ENCODE assay signal across 9 mouse cellular contexts in the genomic region with DNA sequence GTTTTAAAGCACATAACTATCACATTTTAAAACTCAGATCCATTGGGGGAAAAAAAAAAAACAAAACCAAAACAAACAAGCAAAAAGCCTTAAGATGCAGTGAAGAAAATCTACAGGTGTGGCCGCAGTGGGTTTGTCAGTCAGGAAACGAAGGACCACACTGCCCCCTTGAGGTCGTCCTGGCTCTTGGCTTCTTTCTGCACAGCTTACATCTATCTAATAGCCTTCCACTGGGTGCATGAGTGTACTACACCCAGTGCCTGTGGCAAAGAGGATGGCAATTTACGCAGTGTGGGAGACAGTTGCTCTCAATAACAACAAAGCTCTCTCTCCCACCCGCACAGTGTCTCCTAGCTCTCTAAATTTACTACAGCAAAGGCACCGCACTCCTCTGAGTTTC. TPM values are rescaled to one million over a fixed set of nuclear protein-coding genes. Genes with fewer than 3 reads are reported as not detected.
A peak's percentile ranks its signal among the peaks of the same experiment; 100 is the strongest.
DNase-seq lines count a peak whose midpoint lies in the region; ATAC-seq lines count a peak whose summit lies in the region.
"Had no signal": no experiment of that assay in that cellular context is flagged by ENCODE, and none has a peak within 500 bp of the region (broad histone marks: within the 10 kb centered on the region; RNA-seq: fewer than 3 reads in every experiment).

No protein-coding gene starts in this region.

- H3K27me3 ChIP-seq in forebrain, embryonic 14.5 days (replicated peaks; ENCODE audit: control insufficient read depth, insufficient read depth, low read length): no peaks in the 10 kb centered on the region
- no peaks in the 10 kb centered on the region for H3K27me3 ChIP-seq in forebrain, embryonic 16.5 days (replicated peaks; ENCODE audit: control insufficient read depth, insufficient read depth, low read length)
- H3K27me3 ChIP-seq: liver, embryonic 15.5 days had no signal

- H3K9ac ChIP-seq in forebrain, embryonic 14.5 days (ENCODE audit: low read length): no peak overlapping the region
- no peak overlapping the region for H3K9ac ChIP-seq in forebrain, embryonic 16.5 days (replicated peaks; ENCODE audit: low read depth, low read length)
- H3K9ac ChIP-seq: liver, embryonic 15.5 days had no signal

- ATAC-seq in forebrain, embryonic 14.5 days: 0 out of 2 replicates have a peak, but pooled peaks have one; percentile 27
- ATAC-seq in forebrain, embryonic 16.5 days: no peak
- peak; percentile 87 for ATAC-seq in common myeloid progenitor, adult 5-6 weeks (replicated peaks; ENCODE audit: low read depth, poor library complexity, severe bottlenecking)
- ATAC-seq in megakaryocyte progenitor cell, adult 5-6 weeks (replicated peaks; ENCODE audit: poor library complexity): peak; percentile 96

- WGBS in forebrain, embryonic 14.5 days: 64% methylated on average over 6 of the region's 6 CpGs
- WGBS in forebrain, embryonic 16.5 days: 63% methylated on average over 6 of the region's 6 CpGs

- no peaks in the 10 kb centered on the region for H3K9me3 ChIP-seq in forebrain, embryonic 14.5 days (replicated peaks; ENCODE audit: control insufficient read depth, low read length)
- H3K9me3 ChIP-seq in forebrain, embryonic 16.5 days (ENCODE audit: control insufficient read depth, low read length): no peaks in the 10 kb centered on the region
- H3K9me3 ChIP-seq: liver, embryonic 15.5 days had no signal

- 0 out of 2 replicates have a peak, but pooled peaks cover 3% of the 10 kb centered on the region for H3K36me3 ChIP-seq in forebrain, embryonic 14.5 days (ENCODE audit: control insufficient read depth, insufficient read depth, low read length)
- H3K36me3 ChIP-seq in forebrain, embryonic 16.5 days (ENCODE audit: control insufficient read depth, insufficient read depth): no peaks in the 10 kb centered on the region
- H3K36me3 ChIP-seq: liver, embryonic 15.5 days had no signal

- DNase-seq in forebrain, embryonic 14.5 days (ENCODE audit: low spot score): peak; percentile 33
- peak; percentile 69 for DNase-seq in adipocyte (ENCODE audit: low spot score)
- DNase-seq in heart, postnatal 10 days: peak; percentile 54 to 79
- peak; percentile 73 to 75 for DNase-seq in layer of hippocampus, postnatal 10 days (ENCODE audit: low spot score in 2 of 2)
- DNase-seq in skeletal muscle tissue, adult 2 months (ENCODE audit: low read depth, low spot score): peak; percentile 22

- H3K4me2 ChIP-seq in forebrain, embryonic 14.5 days (ENCODE audit: low read length): no peak overlapping the region
- no peak overlapping the region for H3K4me2 ChIP-seq in forebrain, embryonic 16.5 days (ENCODE audit: low read length)
- H3K4me2 ChIP-seq: liver, embryonic 15.5 days had no signal

- no peak overlapping the region for H3K27ac ChIP-seq in forebrain, embryonic 14.5 days (ENCODE audit: low read depth, low read length)
- H3K27ac ChIP-seq in forebrain, embryonic 16.5 days (ENCODE audit: low read length): no peak overlapping the region
- H3K27ac ChIP-seq: liver, embryonic 15.5 days had no signal

- intact Hi-C loops in heart, postnatal 10 days (cut with DNase I): loop anchor here (10.0 kb wide), 1 partner anchor 164 kb away; no protein-coding TSS in a partner anchor

- no peak overlapping the region for H3K4me3 ChIP-seq in forebrain, embryonic 14.5 days (ENCODE audit: low read depth, low read length)
- H3K4me3 ChIP-seq in forebrain, embryonic 16.5 days (replicated peaks; ENCODE audit: low read length): no peak overlapping the region
- H3K4me3 ChIP-seq: liver, embryonic 15.5 days had no signal

- H3K4me1 ChIP-seq in forebrain, embryonic 14.5 days (ENCODE audit: control insufficient read depth, insufficient read depth, low read length): no peaks in the 10 kb centered on the region
- no peaks in the 10 kb centered on the region for H3K4me1 ChIP-seq in forebrain, embryonic 16.5 days (replicated peaks; ENCODE audit: control insufficient read depth, insufficient read depth, low read length)
- H3K4me1 ChIP-seq: liver, embryonic 15.5 days had no signal

RNA-seq across cellular contexts. Expression of a gene that starts 19.8 kb away (rescaled TPM):
- polyA plus RNA-seq in forebrain, embryonic 14.5 days (2014; fragmentation: Nextera tagmentation; extraction: Ambion mirVana): 0.99 and 1.3 TPM in 2 replicates
- polyA plus RNA-seq in forebrain, embryonic 16.5 days (2015; fragmentation: Nextera tagmentation; extraction: Ambion mirVana): 1.3 and 1.6 TPM in 2 replicates
- 25.9 and 26.7 TPM in 2 replicates for total RNA-seq in common myeloid progenitor, adult 5-6 weeks (2017)
- total RNA-seq in heart, postnatal 10 days (2021): 1 to 10 TPM; 3.0 to 4.0 TPM
- total RNA-seq in layer of hippocampus, postnatal 10 days (2021): 1 to 10 TPM; 4.4 to 4.5 TPM
- 12.3 and 24.5 TPM in 2 replicates for total RNA-seq in megakaryocyte progenitor cell, adult 5-6 weeks (2015)
- total RNA-seq in megakaryocyte progenitor cell, adult 5-6 weeks (2017): 8.0 and 13.7 TPM in 2 replicates

RNA-seq across cellular contexts. Expression of a gene that starts 36.6 kb away (rescaled TPM):
- 1.3 and 1.5 TPM in 2 replicates for polyA plus RNA-seq in forebrain, embryonic 14.5 days (2014; fragmentation: Nextera tagmentation; extraction: Ambion mirVana)
- 1.7 and 2.1 TPM in 2 replicates for polyA plus RNA-seq in forebrain, embryonic 16.5 days (2015; fragmentation: Nextera tagmentation; extraction: Ambion mirVana)
- 10.1 and 15.5 TPM in 2 replicates for total RNA-seq in common myeloid progenitor, adult 5-6 weeks (2017)
- total RNA-seq in heart, postnatal 10 days (2021): under 1 TPM; 0.43 to 0.77 TPM
- 1 to 10 TPM; 7.9 to 8.3 TPM for total RNA-seq in layer of hippocampus, postnatal 10 days (2021)
- 4.4 and 6.3 TPM in 2 replicates for total RNA-seq in megakaryocyte progenitor cell, adult 5-6 weeks (2015)
- 4.4 and 6.9 TPM in 2 replicates for total RNA-seq in megakaryocyte progenitor cell, adult 5-6 weeks (2017)

Comparison
In these comparisons a context has a peak if more than half of its experiments do, and no peak if none do; other contexts are left out.
1. DNase-seq: peak in every context shown above with its lines; median percentile 74 in layer of hippocampus, postnatal 10 days; 69 in adipocyte; 66 in heart, postnatal 10 days; 33 in forebrain, embryonic 14.5 days; 22 in skeletal muscle tissue, adult 2 months.